Mouse (Mus musculus) forebrain, embryonic 10.5 days (tissue): Measurements from ENCODE around the gene Pdcd4. TPM values are rescaled to one million over a fixed set of nuclear protein-coding genes. Genes with fewer than 3 reads are reported as not detected.

Source experiments
- DNase-seq: peaks from one replicate; pipeline ENCODE4 v3.0.0-alpha.2; 2017; ENCODE audit warnings: low spot score; ENCODE audit errors: extremely low spot score
- H3K27ac ChIP-seq: fragments of 300-500 bp; sonication (generic); 2 replicates; pipeline ENCODE4 v1.5.1; 2016; ENCODE audit warnings: mild to moderate bottlenecking
- H3K27me3 ChIP-seq: fragments of 300-500 bp; sonication (generic); 2 replicates; pipeline ENCODE4 v1.6.1; 2016; ENCODE audit warnings: mild to moderate bottlenecking; ENCODE audit not compliant: poor library complexity, severe bottlenecking
- H3K36me3 ChIP-seq: fragments of 300-500 bp; sonication (generic); replicated peaks from 2 replicates; pipeline ENCODE4 v1.6.1; 2016; ENCODE audit warnings: mild to moderate bottlenecking, moderate library complexity
- H3K4me1 ChIP-seq: fragments of 300-500 bp; sonication (generic); 2 replicates; pipeline ENCODE4 v1.6.1; 2016
- H3K4me3 ChIP-seq: fragments of 300-500 bp; sonication (generic); 2 replicates; pipeline ENCODE4 v1.5.1; 2016; ENCODE audit warnings: mild to moderate bottlenecking, moderate library complexity
- H3K9me3 ChIP-seq: fragments of 300-500 bp; sonication (generic); 2 replicates; pipeline ENCODE4 v1.6.1; 2016; ENCODE audit warnings: mild to moderate bottlenecking, moderate library complexity
- WGBS: fragments of 180-500 bp; shearing (Covaris S2); methylation state at CpG from one replicate; pipeline ENCODE4 v1.1.7; 2016; 5-methylcytosine and 5-hydroxymethylcytosine counted together
- polyA plus RNA-seq: library from polyadenylated mRNA; unstranded; fragments of >200 nt; fragmentation: Nextera tagmentation; extraction: Ambion mirVana; gene quantifications from 2 replicates; pipeline ENCODE4 v1.2.1, GENCODE M21; 2016

Pdcd4 gene
- 46.7 and 47.0 TPM in 2 replicates for polyA plus RNA-seq

DNA sequence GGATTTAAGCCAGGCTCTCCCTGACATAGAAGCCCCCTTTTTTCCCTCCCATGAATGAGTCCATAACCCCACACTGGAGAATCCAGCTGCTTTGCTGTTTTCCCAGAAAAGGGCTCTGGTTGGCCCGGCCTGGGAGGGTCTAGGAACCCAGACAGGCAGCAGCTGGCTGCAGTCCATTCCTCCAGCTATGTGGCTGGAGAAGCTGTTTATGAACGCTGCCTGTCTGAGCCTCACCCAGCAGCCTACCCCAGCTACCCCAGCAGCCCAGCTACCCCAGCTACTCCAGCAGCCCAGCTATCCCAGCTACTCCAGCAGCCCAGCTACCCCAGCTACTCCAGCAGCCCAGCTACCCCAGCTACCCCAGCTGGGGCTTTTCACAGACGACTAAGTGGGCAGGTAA lies at the start of gene Pdcd4:
Gene Pdcd4, plus strand, starts transcription at position 171 of the 400 bp plus-strand sequence.
- Histone ChIP-seq H3K4me3 (no peak within 1 kb of the TSS), H3K36me3 (no peaks in the 10 kb centered on the region), H3K27ac (peak within 1 kb of the TSS; percentile 11; the same call in 1 of the 2 replicates), H3K4me1 (peaks cover 16% of the 10 kb centered on the region), H3K27me3 (no peaks in the 10 kb centered on the region), H3K9me3 (no peaks in the 10 kb centered on the region)
- 59% methylated on average over 3 of the region's 3 CpGs for WGBS
- no peak for DNase-seq

DNA sequence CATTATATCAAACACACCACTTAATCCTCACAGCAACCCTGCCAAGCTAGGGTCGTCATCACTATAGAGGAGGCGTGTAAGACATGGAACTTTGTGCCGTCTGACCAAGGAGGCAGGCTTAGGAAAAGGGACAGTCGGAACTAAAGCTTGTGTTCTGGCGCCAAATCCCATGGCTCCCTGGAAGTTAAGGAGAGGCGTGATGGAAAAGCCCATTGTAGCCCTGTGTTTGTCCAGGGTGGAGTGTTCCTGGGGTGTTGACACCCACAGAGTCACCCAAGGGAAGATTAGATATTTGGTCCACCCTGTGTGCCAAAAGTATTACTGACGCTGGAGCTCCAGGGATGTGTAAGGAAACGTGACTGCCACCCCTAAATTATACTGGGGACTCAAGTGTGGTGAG lies 48.1 kb upstream of the Pdcd4 start:
- H3K27ac ChIP-seq = no peak overlapping the region
- DNase-seq = no peak
- H3K4me1 ChIP-seq = peaks cover 13% of the 10 kb centered on the region
- WGBS = 91% methylated on average over 8 of the region's 8 CpGs
- H3K27me3 ChIP-seq = no peaks in the 10 kb centered on the region; the same call in 1 of the 2 replicates
- H3K9me3 ChIP-seq = no peaks in the 10 kb centered on the region
- no peak overlapping the region for H3K4me3 ChIP-seq
- H3K36me3 ChIP-seq = no peaks in the 10 kb centered on the region; the same call in 1 of the 2 replicates

GRCm38 (mm10) chr19:53848272-53848995 lies 43.6 kb upstream of the Pdcd4 start:
- no peaks in the 10 kb centered on the region; the same call in 1 of the 2 replicates for H3K36me3 ChIP-seq
- WGBS = 84% methylated on average over 10 of the region's 10 CpGs
- no peaks in the 10 kb centered on the region for H3K27me3 ChIP-seq
- no peaks in the 10 kb centered on the region for H3K9me3 ChIP-seq
- no peak overlapping the region; the same call in 1 of the 2 replicates for H3K27ac ChIP-seq
- DNase-seq = no peak
- H3K4me3 ChIP-seq = no peak overlapping the region
- H3K4me1 ChIP-seq = peaks cover 37% of the 10 kb centered on the region

- Histone ChIP-seq H3K4me1 (peaks cover 48% of the 10 kb centered on the region), H3K4me3 (no peak overlapping the region), H3K27ac (peak overlapping the region; percentile 85), H3K36me3 (no peaks in the 10 kb centered on the region), H3K9me3 (no peaks in the 10 kb centered on the region), H3K27me3 (no peaks in the 10 kb centered on the region)
- DNase-seq = no peak
- WGBS = 78% methylated on average over 18 of the region's 18 CpGs
Measured at GRCm38 (mm10) chr19:53850166-53850922, 41.7 kb upstream of the Pdcd4 start.

DNA sequence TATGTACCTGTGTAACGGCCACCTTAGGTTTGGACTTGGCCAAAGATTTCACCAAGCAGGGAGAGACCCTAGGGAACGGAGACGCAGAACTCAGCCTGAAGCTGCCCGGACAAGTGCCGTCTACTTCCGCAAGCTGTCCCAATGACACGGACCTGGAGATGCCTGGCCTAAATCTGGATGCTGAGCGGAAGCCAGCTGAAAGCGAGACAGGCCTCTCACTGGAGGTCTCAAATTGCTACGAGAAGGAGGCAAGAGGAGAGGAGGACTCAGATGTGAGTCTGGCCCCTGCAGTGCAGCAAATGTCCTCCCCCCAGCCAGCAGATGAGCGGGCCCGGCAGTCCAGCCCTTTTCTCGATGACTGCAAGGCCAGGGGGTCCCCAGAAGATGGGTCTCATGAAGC lies 40.7 kb upstream of the Pdcd4 start:
- no peak for DNase-seq
- H3K27me3 ChIP-seq = no peaks in the 10 kb centered on the region
- H3K9me3 ChIP-seq = no peaks in the 10 kb centered on the region
- H3K36me3 ChIP-seq = no peaks in the 10 kb centered on the region
- 87% methylated on average over 13 of the region's 13 CpGs for WGBS
- peak overlapping the region; percentile 85 for H3K27ac ChIP-seq
- H3K4me1 ChIP-seq = peaks cover 51% of the 10 kb centered on the region
- no peak overlapping the region for H3K4me3 ChIP-seq

DNA sequence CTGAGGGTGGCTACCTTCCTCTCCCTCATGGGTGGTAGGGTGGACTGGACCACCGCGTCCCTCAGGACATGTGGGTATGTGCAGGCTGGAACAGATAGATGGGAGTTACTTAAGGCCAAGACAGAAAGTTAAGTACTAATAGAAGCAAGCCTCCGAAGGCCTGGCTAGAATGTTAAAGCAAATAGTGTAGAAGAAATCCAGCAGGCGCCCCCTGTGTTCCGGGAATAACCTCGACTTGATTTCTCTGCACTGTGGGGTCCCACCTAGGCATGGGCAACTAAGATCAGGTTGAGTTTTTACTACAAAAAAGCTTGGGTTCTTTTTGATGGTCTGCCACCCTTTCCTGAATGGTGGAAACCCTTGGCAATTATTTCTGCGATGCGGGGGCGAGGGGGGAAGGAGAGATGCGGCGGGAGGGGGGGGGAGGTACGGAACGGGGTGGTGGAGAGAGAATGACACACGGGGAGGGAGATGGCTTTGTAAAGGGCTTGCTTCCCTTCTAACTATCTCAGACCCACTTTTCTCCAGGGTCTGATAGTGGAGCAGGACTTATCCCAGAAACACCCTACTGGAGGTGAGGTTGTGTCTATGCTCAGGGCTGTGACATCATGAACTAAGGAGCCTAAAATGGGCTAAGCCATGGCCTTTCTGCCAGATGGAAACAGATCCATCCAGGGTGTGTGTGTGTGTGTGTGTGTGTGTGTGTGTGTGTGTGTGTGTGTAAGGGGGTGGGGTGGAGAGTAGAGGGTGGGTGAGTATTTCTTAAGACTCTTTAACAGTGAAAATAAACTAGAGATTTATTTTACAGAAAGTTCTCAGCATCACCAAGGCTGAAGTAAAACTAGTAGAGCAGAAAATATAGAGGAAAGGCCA lies 40.0 kb upstream of the Pdcd4 start:
- no peaks in the 10 kb centered on the region for H3K36me3 ChIP-seq
- H3K9me3 ChIP-seq = no peaks in the 10 kb centered on the region
- H3K4me3 ChIP-seq = peak overlapping the region; percentile 35
- no peaks in the 10 kb centered on the region for H3K27me3 ChIP-seq
- DNase-seq = no peak
- 85% methylated on average over 14 of the region's 14 CpGs for WGBS
- peak overlapping the region; percentile 85 for H3K27ac ChIP-seq
- H3K4me1 ChIP-seq = peaks cover 58% of the 10 kb centered on the region

GRCm38 (mm10) chr19:53852699-53853451 lies 39.2 kb upstream of the Pdcd4 start:
- no peaks in the 10 kb centered on the region for H3K27me3 ChIP-seq
- peak overlapping the region; percentile 35 for H3K4me3 ChIP-seq
- WGBS = 42% methylated on average over 15 of the region's 15 CpGs
- H3K36me3 ChIP-seq = no peaks in the 10 kb centered on the region
- peak overlapping the region; percentile 85 for H3K27ac ChIP-seq
- DNase-seq = peak; percentile 74
- H3K4me1 ChIP-seq = peaks cover 66% of the 10 kb centered on the region
- H3K9me3 ChIP-seq = no peaks in the 10 kb centered on the region

DNA sequence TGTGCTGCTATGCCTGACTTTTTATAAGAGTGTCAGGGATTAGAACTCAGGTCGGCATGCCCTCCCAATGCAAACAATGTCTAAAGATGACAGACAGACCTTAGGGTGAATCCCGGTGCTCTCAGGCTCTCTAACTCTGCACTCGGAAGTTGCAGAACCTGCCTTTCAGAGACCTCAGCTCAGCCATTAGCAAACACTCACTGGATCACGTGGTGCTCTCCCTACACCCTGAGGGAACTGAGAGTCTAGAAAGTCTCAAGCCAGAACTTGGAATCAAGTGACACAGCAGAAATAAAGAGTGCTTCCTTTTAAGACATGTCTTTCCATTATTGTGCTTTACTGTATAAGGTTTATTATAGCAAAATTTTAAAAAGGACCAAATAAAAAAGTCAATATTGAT lies 37.1 kb upstream of the Pdcd4 start:
- no peak overlapping the region for H3K4me3 ChIP-seq
- peaks cover 83% of the 10 kb centered on the region for H3K4me1 ChIP-seq
- no peaks in the 10 kb centered on the region for H3K36me3 ChIP-seq
- no peak overlapping the region for H3K27ac ChIP-seq
- 73% methylated on average over 4 of the region's 4 CpGs for WGBS
- no peaks in the 10 kb centered on the region for H3K27me3 ChIP-seq
- DNase-seq = no peak
- H3K9me3 ChIP-seq = no peaks in the 10 kb centered on the region

DNA sequence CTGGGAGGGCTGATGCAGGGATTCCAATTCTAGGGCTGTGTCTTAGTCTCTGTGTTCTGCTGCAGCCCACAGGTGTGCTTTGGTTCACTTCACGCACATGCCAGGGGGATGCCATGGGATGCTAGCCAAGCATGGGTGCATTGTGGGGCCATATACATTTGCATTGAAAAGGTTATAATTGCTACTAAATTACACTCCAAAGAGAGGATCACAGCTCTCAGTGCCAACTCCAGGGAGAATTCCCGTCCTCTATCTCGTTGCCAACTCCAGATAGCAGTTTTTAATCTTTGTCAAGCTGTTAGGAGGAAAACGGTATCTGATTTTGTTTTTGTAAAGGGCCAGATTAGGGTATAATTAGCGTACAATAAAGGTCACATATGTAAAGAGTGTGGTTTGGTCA lies 36.2 kb upstream of the Pdcd4 start:
- H3K27me3 ChIP-seq = no peaks in the 10 kb centered on the region
- no peak overlapping the region for H3K4me3 ChIP-seq
- WGBS = 87% methylated on average over 5 of the region's 5 CpGs
- DNase-seq = no peak
- H3K9me3 ChIP-seq = no peaks in the 10 kb centered on the region
- no peaks in the 10 kb centered on the region for H3K36me3 ChIP-seq
- H3K4me1 ChIP-seq = peaks cover 80% of the 10 kb centered on the region
- H3K27ac ChIP-seq = no peak overlapping the region

GRCm38 (mm10) chr19:53856794-53857193 lies 35.2 kb upstream of the Pdcd4 start:
- H3K27me3 ChIP-seq = no peaks in the 10 kb centered on the region
- no peaks in the 10 kb centered on the region for H3K9me3 ChIP-seq
- no peaks in the 10 kb centered on the region for H3K36me3 ChIP-seq
- H3K4me1 ChIP-seq = peaks cover 76% of the 10 kb centered on the region
- no peak overlapping the region for H3K4me3 ChIP-seq
- no peak for DNase-seq
- WGBS = 88% methylated on average over 9 of the region's 9 CpGs
- peak overlapping the region; percentile 65; the same call in 1 of the 2 replicates for H3K27ac ChIP-seq

DNA sequence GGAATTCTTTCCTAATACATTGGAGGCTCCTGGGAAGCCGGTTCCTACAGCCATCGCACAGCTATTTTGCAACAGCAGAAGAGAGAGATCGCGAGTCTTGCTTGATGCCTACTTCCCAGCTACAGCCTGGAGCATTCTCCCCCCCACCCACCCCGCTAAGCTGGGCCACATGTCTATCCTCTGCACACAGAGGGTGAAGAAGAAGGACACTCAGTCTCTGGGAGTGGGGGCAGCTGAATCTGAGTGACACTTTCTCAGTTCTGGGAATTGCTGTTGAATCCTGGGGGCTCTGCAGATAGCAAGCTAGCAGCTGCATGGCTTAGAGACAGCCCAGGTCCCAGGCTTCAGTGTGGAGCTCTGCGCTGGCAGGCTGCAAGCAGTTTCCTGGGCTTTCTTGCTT lies 34.1 kb upstream of the Pdcd4 start:
- no peak for DNase-seq
- no peaks in the 10 kb centered on the region for H3K27me3 ChIP-seq
- WGBS = 84% methylated on average over 6 of the region's 6 CpGs
- H3K4me3 ChIP-seq = no peak overlapping the region
- H3K9me3 ChIP-seq = no peaks in the 10 kb centered on the region
- no peaks in the 10 kb centered on the region for H3K36me3 ChIP-seq
- peaks cover 76% of the 10 kb centered on the region for H3K4me1 ChIP-seq
- H3K27ac ChIP-seq = peak overlapping the region; percentile 65

- Histone ChIP-seq H3K9me3 (no peaks in the 10 kb centered on the region), H3K27me3 (no peaks in the 10 kb centered on the region), H3K36me3 (no peaks in the 10 kb centered on the region), H3K4me3 (no peak overlapping the region), H3K27ac (peak overlapping the region; percentile 60), H3K4me1 (peaks cover 64% of the 10 kb centered on the region)
- no peak for DNase-seq
- WGBS = 26% methylated on average over 9 of the region's 9 CpGs
Measured at GRCm38 (mm10) chr19:53859149-53859548, 32.9 kb upstream of the Pdcd4 start.
